Mouse (Mus musculus): ENCODE measurements at regions not wholly inside any gene's neighbourhood (a gene's known extent, or its start where the extent isn't known, plus 50 kb on each side); places are given as distances from the start of the nearest gene placed in this dataset.

DNA sequence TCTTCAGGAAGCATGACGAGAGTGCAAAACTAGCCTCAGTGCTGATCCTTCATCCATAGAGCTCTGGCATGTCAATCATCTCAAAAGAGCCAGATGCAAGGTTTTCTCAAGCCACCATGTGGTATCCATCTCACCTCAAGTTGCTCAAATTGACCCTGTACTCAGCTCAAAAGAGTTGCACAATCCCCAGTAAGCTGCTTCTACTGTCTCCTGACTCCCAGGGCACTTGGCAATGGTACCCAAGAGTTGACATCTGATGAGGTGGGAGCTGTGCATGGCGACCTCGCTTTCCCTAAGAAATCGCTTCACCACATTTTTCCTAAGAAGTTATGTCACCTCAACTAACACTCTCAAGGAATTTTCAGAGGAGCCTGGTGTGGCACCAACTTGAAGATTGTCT is 369.9 kb downstream of the Gm9195 start:
- TF ChIP-seq FLI1 (IDR thresholded peaks at IDR 0.05; ENCODE audit: low read length) (no peak), GATA1 (IDR thresholded peaks at IDR 0.05; ENCODE audit: borderline replicate concordance, low read length) (no peak)

Data from megakaryocyte, embryonic 14.5 days (primary cell).